Mouse (Mus musculus): Measurements from ENCODE around the gene Sik1. TPM values are rescaled to one million over a fixed set of nuclear protein-coding genes. Genes with fewer than 3 reads are reported as not detected.

Sik1 gene
- polyA plus RNA-seq, 1 experiment from 2014 or later: 20.3 TPM

- Histone ChIP-seq H3K4me1 (ENCODE audit: control insufficient read depth in 2 of 2, insufficient read depth in 2 of 2, low read length in 2 of 2) (peaks cover 18 to 21% of the 10 kb centered on the region in 2 experiments), H3K4me2 (ENCODE audit: low read length) (no peak overlapping the region), H3K27me3 (ENCODE audit: control insufficient read depth, insufficient read depth, low read length) (no peaks in the 10 kb centered on the region), H3K9me3 (ENCODE audit: control insufficient read depth, low read length) (no peaks in the 10 kb centered on the region), H3K9ac (ENCODE audit: low read length) (no peak overlapping the region), H3K36me3 (ENCODE audit: control insufficient read depth, insufficient read depth, low read length) (no peaks in the 10 kb centered on the region), H3K4me3 (ENCODE audit: control insufficient read depth in 1 of 2, insufficient read depth in 1 of 2, low read depth in 1 of 2, low read length in 2 of 2) (no peak overlapping the region), H3K27ac (replicated peaks in 1 of 2; ENCODE audit: control insufficient read depth in 1 of 2, insufficient read depth in 1 of 2, low read depth in 2 of 2, low read length in 2 of 2) (no peak overlapping the region)
- ATAC-seq (ENCODE audit: insufficient number of reproducible peaks, insufficient read depth, low FRiP score, low read depth): no peak
- 90% methylated on average over 7 of the region's 7 CpGs for WGBS
Observed at GRCm38 (mm10) chr17:31867061-31867460, 11.5 kb upstream of the Sik1 start.

DNA sequence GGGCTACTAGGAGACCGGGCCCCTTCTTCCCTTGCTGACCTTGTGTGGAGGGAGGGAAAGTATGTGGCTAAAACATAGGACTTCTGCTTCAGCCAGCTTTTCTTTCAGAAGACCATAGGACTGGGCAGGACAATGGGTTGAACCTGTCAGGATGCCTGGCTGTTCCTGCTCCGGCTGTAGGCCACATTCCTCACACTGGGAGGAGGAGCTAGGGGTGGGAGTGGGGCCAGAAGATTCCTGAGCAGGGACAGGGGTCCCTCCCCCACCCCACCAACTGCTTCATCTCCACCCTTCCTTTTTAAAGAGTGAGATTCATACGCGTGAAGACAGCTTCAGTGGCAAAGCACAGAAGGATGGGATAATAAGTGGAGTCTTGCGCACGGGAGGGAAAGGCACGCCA lies 10.0 kb upstream of the Sik1 start:
- 65% methylated on average over 7 of the region's 7 CpGs for WGBS
- no peaks in the 10 kb centered on the region for H3K9me3 ChIP-seq (ENCODE audit: control insufficient read depth, low read length)
- H3K4me2 ChIP-seq (ENCODE audit: low read length): no peak overlapping the region
- no peak for ATAC-seq (ENCODE audit: insufficient number of reproducible peaks, insufficient read depth, low FRiP score, low read depth)
- H3K9ac ChIP-seq (ENCODE audit: low read length): no peak overlapping the region
- peaks cover 15 to 17% of the 10 kb centered on the region in 2 experiments for H3K4me1 ChIP-seq (ENCODE audit: control insufficient read depth in 2 of 2, insufficient read depth in 2 of 2, low read length in 2 of 2)
- no peak overlapping the region for H3K4me3 ChIP-seq (ENCODE audit: control insufficient read depth in 1 of 2, insufficient read depth in 1 of 2, low read depth in 1 of 2, low read length in 2 of 2)
- no peaks in the 10 kb centered on the region for H3K27me3 ChIP-seq (ENCODE audit: control insufficient read depth, insufficient read depth, low read length)
- no peak overlapping the region for H3K27ac ChIP-seq (replicated peaks in 1 of 2; ENCODE audit: control insufficient read depth in 1 of 2, insufficient read depth in 1 of 2, low read depth in 2 of 2, low read length in 2 of 2)
- no peaks in the 10 kb centered on the region for H3K36me3 ChIP-seq (ENCODE audit: control insufficient read depth, insufficient read depth, low read length)

GRCm38 (mm10) chr17:31864666-31865450 lies 9.3 kb upstream of the Sik1 start:
- Histone ChIP-seq H3K27ac (replicated peaks in 1 of 2; ENCODE audit: control insufficient read depth in 1 of 2, insufficient read depth in 1 of 2, low read depth in 2 of 2, low read length in 2 of 2) (no peak overlapping the region), H3K4me2 (ENCODE audit: low read length) (no peak overlapping the region)

DNA sequence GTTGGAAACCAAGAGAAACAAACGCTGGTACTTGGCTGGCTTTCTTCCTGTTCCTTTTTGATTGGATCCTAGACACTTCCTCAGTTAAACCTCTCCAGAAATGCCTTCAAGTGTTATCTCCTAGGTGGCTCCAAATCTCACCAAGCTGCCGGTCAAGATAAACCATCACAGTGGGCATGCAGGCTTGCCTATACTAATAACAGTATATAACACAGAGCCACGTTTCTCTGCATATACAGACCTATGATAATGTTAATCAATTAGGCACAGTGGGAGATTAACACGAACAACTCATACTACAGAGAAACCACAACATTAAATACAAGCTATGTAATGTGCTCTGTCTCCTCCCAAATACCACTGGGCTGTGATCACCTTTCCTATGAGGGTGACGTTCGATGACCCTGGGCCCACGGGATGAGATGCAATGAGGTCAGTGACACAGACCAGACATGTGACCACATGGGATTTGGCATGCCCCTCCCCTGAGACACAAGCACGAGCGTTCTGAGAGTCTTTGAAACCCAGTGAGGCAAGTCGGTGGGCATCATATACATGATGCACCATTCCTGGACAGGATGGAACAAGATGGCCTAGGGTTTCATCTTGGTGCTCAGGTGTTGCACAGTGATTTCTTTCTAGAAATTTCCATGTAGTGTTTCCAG lies 7.7 kb upstream of the Sik1 start:
- Histone ChIP-seq H3K4me2 (ENCODE audit: low read length) (no peak overlapping the region), H3K9ac (ENCODE audit: low read length) (no peak overlapping the region), H3K27ac (replicated peaks in 1 of 2; ENCODE audit: control insufficient read depth in 1 of 2, insufficient read depth in 1 of 2, low read depth in 2 of 2, low read length in 2 of 2) (no peak overlapping the region), H3K36me3 (ENCODE audit: control insufficient read depth, insufficient read depth, low read length) (no peaks in the 10 kb centered on the region), H3K4me3 (ENCODE audit: control insufficient read depth in 1 of 2, insufficient read depth in 1 of 2, low read depth in 1 of 2, low read length in 2 of 2) (no peak overlapping the region), H3K4me1 (ENCODE audit: control insufficient read depth in 2 of 2, insufficient read depth in 2 of 2, low read length in 2 of 2) (peaks cover 18 to 21% of the 10 kb centered on the region in 2 experiments), H3K27me3 (ENCODE audit: control insufficient read depth, insufficient read depth, low read length) (no peaks in the 10 kb centered on the region), H3K9me3 (ENCODE audit: control insufficient read depth, low read length) (no peaks in the 10 kb centered on the region)
- WGBS: 76% methylated on average over 10 of the region's 10 CpGs
- ATAC-seq (ENCODE audit: insufficient number of reproducible peaks, insufficient read depth, low FRiP score, low read depth): no peak

More at GRCm38 (mm10) chr17:31864666-31865450, 9.3 kb upstream of the Sik1 start:
- no peaks in the 10 kb centered on the region for H3K9me3 ChIP-seq (ENCODE audit: control insufficient read depth, low read length)
- no peak for ATAC-seq (ENCODE audit: insufficient number of reproducible peaks, insufficient read depth, low FRiP score, low read depth)
- H3K36me3 ChIP-seq (ENCODE audit: control insufficient read depth, insufficient read depth, low read length): no peaks in the 10 kb centered on the region
- WGBS: 63% methylated on average over 11 of the region's 11 CpGs
- no peak overlapping the region for H3K4me3 ChIP-seq (ENCODE audit: control insufficient read depth in 1 of 2, insufficient read depth in 1 of 2, low read depth in 1 of 2, low read length in 2 of 2)
- H3K9ac ChIP-seq (ENCODE audit: low read length): no peak overlapping the region
- H3K27me3 ChIP-seq (ENCODE audit: control insufficient read depth, insufficient read depth, low read length): no peaks in the 10 kb centered on the region
- H3K4me1 ChIP-seq (ENCODE audit: control insufficient read depth in 2 of 2, insufficient read depth in 2 of 2, low read length in 2 of 2): peaks cover 15 to 17% of the 10 kb centered on the region in 2 experiments

DNA sequence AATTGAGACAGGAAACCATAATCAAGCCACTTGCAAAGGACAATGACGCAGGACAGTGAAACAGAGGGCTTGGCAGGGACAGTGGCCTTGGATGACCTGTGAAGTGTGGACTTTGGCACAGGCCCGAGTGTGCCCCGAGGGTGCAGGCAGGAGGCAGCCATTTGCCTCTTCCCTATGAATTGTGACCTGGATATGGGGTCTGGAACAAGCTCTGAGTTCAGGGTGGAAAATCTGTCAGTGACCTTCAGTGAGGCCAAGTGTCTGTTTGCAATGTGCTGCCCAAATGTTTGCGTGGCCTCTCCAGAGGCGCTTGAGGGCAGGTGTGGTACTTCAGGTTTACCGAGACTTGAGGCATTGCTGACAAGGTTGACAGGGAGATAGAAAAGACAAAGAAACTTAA lies 6.5 kb upstream of the Sik1 start:
- no peaks in the 10 kb centered on the region for H3K9me3 ChIP-seq (ENCODE audit: control insufficient read depth, low read length)
- no peak for ATAC-seq (ENCODE audit: insufficient number of reproducible peaks, insufficient read depth, low FRiP score, low read depth)
- no peaks in the 10 kb centered on the region for H3K27me3 ChIP-seq (ENCODE audit: control insufficient read depth, insufficient read depth, low read length)
- 65% methylated on average over 6 of the region's 6 CpGs for WGBS
- no peak overlapping the region for H3K27ac ChIP-seq (replicated peaks in 1 of 2; ENCODE audit: control insufficient read depth in 1 of 2, insufficient read depth in 1 of 2, low read depth in 2 of 2, low read length in 2 of 2)
- no peak overlapping the region for H3K9ac ChIP-seq (ENCODE audit: low read length)
- peaks cover 25 to 27% of the 10 kb centered on the region in 2 experiments for H3K4me1 ChIP-seq (ENCODE audit: control insufficient read depth in 2 of 2, insufficient read depth in 2 of 2, low read length in 2 of 2)
- H3K4me2 ChIP-seq (ENCODE audit: low read length): no peak overlapping the region
- no peak overlapping the region for H3K4me3 ChIP-seq (ENCODE audit: control insufficient read depth in 1 of 2, insufficient read depth in 1 of 2, low read depth in 1 of 2, low read length in 2 of 2)
- no peaks in the 10 kb centered on the region for H3K36me3 ChIP-seq (ENCODE audit: control insufficient read depth, insufficient read depth, low read length)

DNA sequence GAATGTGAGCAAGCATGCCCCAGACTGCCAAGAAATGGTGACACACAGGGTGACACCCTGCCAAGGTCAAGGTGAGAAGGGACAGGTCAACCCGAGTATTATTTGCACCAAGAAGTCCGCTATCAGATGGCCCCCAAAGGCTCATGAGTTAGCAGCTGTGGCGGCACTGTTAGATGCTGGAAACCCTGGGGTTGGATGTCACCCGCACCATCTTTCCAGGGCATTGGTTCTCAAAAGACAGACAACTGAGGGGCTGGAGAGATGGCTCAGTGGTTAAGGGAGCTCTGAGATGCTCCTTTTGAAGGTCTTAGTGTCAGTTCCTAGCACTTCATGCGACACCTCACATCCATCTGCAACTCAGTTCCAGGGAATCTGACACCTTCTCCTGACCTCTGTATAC lies 6.1 kb upstream of the Sik1 start:
- no peak overlapping the region for H3K27ac ChIP-seq (replicated peaks in 1 of 2; ENCODE audit: control insufficient read depth in 1 of 2, insufficient read depth in 1 of 2, low read depth in 2 of 2, low read length in 2 of 2)
- peaks cover 30 to 32% of the 10 kb centered on the region in 2 experiments for H3K4me1 ChIP-seq (ENCODE audit: control insufficient read depth in 2 of 2, insufficient read depth in 2 of 2, low read length in 2 of 2)
- no peaks in the 10 kb centered on the region for H3K9me3 ChIP-seq (ENCODE audit: control insufficient read depth, low read length)
- no peaks in the 10 kb centered on the region for H3K36me3 ChIP-seq (ENCODE audit: control insufficient read depth, insufficient read depth, low read length)
- H3K4me3 ChIP-seq (ENCODE audit: control insufficient read depth in 1 of 2, insufficient read depth in 1 of 2, low read depth in 1 of 2, low read length in 2 of 2): no peak overlapping the region
- ATAC-seq (ENCODE audit: insufficient number of reproducible peaks, insufficient read depth, low FRiP score, low read depth): no peak
- no peak overlapping the region for H3K9ac ChIP-seq (ENCODE audit: low read length)
- 83% methylated on average over 5 of the region's 5 CpGs for WGBS
- no peaks in the 10 kb centered on the region for H3K27me3 ChIP-seq (ENCODE audit: control insufficient read depth, insufficient read depth, low read length)
- H3K4me2 ChIP-seq (ENCODE audit: low read length): no peak overlapping the region

DNA sequence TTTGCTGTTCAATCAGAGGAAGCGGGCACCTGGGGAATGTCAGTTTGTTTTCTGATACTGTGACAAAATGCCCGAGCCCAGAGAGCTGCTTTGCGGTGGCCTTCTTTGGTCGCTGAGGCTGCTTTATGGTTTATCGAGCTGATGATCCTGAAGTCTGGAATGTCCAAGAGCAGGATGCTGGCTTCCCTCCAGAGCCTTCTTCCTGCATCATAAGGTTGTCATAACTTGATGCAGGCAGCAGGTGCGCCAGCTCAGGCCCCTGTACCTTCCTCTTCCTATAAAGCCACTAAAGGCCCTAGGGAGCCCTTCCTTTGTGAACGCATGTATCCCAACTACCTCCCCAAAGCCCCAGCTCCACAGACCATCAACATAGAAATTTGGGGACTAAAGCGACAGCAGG lies 5.3 kb upstream of the Sik1 start:
- peaks cover 30 to 37% of the 10 kb centered on the region in 2 experiments for H3K4me1 ChIP-seq (ENCODE audit: control insufficient read depth in 2 of 2, insufficient read depth in 2 of 2, low read length in 2 of 2)
- H3K9ac ChIP-seq (ENCODE audit: low read length): no peak overlapping the region
- no peak for ATAC-seq (ENCODE audit: insufficient number of reproducible peaks, insufficient read depth, low FRiP score, low read depth)
- no peaks in the 10 kb centered on the region for H3K9me3 ChIP-seq (ENCODE audit: control insufficient read depth, low read length)
- H3K27ac ChIP-seq (replicated peaks in 1 of 2; ENCODE audit: control insufficient read depth in 1 of 2, insufficient read depth in 1 of 2, low read depth in 2 of 2, low read length in 2 of 2): no peak overlapping the region
- no peaks in the 10 kb centered on the region for H3K36me3 ChIP-seq (ENCODE audit: control insufficient read depth, insufficient read depth, low read length)
- H3K27me3 ChIP-seq (ENCODE audit: control insufficient read depth, insufficient read depth, low read length): no peaks in the 10 kb centered on the region
- H3K4me3 ChIP-seq (ENCODE audit: control insufficient read depth in 1 of 2, insufficient read depth in 1 of 2, low read depth in 1 of 2, low read length in 2 of 2): no peak overlapping the region
- no peak overlapping the region for H3K4me2 ChIP-seq (ENCODE audit: low read length)
- 82% methylated on average over 8 of the region's 8 CpGs for WGBS

Measured in heart, embryonic 14.5 days (tissue).